Mouse (Mus musculus) 3134 (cell line): ENCODE measurements around the gene Gnai1.

Experiments used
- DNase-seq: peaks from one replicate; pipeline ENCODE4 v3.0.0-alpha.2; 2011; ENCODE audit warnings: low spot score; ENCODE audit not compliant: insufficient read length; ENCODE audit errors: extremely low read depth

Gene Gnai1

DNA sequence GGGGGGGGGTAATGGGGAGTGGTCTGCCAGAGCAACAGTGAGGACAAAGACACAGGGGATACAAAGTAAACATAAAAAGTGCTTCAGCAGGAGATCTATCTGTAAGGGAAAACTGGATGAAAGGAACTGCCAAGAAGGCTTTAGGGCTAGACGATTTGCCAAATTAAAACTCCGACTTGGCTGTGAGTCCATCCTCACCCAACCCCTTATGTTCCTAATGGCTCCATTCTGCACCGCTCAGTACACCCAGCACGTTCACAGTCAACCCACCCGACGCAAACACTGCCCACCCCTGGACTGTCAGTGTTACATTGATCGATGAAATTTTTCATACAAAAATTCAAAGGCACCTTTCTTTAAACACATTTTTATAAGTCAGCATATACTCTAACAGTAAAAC, 71.5 kb downstream of the Gnai1 start:
- no peak for DNase-seq

DNA sequence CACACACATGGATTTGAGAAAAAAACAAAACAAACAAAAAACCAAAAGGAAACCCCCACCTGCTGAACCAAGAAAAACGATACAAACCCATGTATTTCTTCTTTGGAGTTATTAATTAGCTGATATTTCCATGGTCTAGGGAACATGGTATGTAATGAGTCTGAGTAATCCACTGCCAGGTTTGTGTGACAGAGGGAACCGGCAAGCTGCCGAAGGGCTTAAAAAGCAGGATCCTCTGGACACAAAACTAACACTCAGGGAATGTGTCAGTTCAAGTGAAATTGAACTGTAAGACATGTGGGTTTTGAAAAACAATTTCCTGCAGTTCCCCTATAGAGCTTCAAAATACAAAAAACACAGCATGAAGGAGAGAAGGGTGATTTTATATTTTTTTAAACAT, 72.1 kb downstream of the Gnai1 start:
- DNase-seq, result no peak

DNA sequence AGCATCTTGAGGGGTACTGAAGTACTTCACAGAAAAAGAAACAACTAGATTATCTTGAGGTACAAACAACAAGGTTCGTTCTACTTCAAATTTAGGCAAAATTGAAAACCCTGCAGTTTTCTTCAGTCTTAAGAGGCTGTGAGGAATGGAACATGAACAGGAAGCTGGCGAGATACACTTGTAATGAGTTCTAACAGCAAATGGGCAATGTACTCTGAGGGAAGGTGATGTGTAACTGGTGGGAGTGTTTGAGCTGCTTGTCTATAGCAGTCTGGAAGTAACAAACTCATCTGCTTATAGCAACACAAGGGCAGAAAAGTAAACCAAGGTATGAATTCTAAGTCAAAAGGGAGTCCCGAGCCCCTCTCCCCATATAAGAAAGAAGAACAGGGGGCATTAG, 78.1 kb downstream of the Gnai1 start:
- DNase-seq, result no peak

DNA sequence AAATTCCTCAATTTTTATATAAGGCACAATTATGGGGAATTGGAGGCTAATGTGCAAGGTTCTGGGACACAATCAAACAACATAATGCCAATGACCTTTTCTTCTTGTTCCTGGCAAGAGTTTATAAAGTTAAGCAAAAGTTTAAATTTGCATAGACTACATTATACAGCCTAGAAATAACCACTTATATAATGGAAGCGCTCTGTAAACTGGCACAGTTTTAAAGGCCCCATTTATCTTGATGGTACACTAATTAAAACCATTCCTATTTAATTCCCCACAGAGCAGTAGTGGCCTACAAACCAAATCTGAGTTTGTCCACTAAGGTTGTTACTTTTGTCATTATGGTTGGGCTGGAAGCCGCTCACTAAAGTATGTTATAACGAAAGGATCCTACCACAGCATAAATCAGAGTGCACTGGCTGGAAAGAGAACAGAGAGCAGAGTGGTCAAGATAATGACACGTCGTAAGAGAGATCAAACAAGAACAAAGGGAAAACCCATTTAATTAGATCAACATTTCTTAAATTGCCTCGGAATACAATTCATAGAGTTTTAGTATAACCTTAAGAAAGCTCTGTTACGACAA, 85.7 kb downstream of the Gnai1 start:
- no peak for DNase-seq

DNA sequence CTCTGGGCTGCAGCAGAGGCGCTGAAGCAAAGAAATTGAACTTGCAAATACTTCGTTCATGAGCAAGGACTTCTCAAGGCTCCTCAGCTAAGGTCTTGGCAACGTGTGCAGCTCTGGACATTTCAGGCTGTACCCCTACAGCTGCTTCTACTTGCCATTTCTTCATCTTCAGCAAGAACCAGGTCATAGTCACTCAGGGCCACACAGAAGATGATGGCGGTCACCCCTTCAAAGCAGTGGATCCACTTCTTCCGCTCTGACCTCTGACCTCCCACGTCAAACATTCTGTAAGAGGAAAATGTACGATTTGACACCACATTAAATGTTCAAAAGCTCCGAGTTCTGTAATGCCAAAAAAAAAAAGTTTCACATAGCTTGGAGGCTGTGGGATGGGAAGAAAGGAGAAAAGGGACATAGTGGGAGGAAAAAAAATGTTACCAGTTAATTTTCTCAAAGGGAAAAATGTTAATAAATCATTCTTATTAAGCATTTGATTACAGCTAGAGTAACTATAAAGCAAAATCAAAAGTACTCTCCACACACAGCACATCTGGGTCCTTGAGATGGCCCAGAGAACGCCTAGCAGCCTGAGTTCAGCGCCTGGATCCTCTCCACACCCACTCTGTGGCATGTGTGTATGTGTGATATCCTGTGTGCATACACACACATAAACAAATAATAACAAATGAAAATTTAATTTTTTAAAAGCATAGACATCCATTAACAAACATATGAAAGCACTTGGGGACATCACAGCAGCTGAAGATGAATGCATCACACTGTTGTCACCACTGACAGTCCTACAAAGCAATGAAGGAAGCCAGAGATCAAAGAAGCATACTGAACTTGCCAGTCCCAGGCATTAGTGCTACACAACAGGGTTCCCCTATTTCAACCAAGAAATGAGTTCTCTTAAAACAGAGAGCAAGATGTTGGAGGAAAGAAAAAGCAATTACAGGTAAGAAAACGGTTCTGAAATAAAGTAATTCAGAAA, 86.6 kb downstream of the Gnai1 start:
- DNase-seq, result no peak

DNA sequence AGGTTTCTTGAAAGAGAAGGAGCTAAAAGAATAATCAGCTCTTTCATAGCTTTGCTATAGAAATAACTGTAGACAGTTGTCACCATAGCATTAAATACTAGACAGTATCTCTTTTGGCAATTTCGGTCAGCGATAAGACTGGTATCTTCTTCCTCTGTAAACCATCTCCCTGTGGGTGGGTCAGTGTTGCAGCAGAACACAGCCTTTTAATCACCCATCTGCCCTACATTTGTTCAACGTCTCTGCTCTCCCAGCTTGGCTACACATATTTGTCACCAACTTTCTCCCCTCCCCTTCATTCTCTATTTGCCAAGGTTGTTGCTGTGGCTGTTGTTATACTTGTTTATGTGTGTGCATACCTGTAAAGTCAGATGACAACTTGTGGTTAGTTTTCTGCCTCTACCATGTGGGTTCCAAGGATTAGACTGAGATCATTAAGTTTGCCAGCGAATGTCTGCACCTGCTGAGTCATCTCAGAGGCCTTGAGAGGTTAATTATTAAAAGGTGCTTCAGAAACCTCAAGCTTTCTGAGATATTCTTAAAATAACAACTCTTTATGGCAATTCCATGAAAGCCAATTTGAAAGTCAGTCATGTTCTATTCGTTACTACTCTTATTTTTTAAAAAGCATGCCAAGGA, 109.7 kb downstream of the Gnai1 start:
- DNase-seq, result no peak

DNA sequence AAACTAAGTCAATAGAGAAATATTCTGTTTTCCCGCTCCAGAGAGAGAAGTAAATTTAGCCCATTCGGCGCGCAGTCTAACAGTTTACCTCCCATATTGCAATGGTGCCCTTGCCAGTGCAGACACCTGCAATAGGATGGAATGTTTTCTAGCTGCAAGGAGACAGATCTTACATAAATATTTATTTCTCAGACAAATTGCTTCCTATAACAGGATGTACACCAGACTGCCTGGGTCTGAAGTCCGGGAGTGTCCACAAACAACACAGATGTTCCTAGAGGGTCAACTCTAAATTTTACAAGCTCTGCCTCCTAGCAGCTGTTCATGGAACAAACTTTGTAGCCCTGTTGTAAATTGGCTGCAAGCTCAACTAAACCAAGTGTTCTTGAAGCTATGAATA, 111.0 kb downstream of the Gnai1 start:
- DNase-seq, result no peak

DNA sequence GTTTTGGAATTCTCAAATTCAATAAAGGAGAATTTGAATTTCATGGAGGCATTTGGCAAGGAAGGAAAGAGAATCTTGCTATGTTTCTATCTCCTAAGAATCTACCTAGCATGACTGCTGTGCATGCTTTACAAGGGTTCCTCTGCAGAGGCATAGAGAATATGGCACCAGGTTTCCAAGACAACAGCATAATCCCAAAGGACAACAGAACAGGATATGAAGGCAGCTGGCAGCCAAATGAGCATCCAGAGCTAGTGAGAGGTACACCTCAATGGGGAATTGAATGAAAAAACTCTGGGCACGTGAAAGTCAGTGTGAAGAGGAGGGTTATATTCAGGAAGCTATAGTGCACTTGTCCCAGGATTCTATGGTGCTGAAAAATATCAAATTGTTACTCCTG, 130.8 kb downstream of the Gnai1 start:
- no peak for DNase-seq

DNA sequence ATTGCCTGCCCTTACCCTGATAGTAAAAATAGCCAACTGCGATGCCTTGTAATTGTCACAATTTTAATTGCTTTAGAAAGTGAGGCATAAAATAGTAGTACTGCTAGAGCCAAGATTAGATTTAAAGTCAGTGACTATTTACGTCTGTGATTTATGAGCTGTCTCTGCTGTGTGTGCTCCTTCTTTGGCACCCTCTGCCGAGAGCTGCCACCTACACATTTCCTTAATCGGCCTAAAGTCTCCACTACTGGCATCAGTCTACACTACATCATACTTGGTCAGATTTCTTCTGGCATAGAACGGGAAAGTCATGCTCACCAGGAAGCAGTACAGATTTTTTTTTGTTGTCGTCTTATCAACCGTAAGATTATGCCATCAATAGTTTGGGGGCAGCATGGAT, 131.3 kb downstream of the Gnai1 start:
- no peak for DNase-seq

DNA sequence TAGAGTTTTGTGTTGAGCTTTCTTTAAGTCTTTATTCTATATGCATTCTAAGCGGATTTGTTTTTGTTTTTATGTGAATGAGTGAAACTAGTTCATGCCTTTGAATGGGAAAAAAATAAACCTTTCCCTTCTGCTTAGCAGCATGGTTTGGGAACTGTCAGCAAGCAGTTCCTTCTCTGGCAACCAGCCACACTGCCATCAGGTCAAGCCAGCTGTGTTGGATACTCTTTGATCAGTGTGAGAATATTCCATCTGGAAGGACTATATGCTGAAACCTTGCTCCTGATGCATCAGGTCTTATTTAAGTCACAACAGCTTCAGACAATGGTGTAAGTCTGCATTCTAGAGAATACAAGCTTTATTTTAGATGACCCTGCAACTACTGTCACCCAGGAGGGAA, 139.3 kb downstream of the Gnai1 start:
- no peak for DNase-seq

DNA sequence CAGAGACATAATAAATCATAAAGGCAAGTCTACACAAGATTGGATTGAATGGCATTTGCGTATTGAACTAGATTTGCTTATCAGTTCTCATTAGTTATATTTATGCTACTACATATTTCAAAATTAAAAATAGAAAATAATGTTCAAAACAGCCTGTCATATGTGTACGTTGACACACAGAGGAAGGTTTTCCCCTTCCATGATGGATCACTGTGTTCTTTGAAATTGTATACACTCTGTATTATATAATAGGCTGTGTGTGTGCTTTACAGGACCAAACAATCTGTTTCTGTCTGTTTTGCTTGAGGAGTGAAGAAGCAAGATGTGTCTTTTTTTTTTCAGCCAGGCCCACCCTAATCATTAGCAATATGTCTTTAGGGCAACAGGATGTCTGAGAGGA, 141.9 kb downstream of the Gnai1 start:
- DNase-seq, result no peak

DNA sequence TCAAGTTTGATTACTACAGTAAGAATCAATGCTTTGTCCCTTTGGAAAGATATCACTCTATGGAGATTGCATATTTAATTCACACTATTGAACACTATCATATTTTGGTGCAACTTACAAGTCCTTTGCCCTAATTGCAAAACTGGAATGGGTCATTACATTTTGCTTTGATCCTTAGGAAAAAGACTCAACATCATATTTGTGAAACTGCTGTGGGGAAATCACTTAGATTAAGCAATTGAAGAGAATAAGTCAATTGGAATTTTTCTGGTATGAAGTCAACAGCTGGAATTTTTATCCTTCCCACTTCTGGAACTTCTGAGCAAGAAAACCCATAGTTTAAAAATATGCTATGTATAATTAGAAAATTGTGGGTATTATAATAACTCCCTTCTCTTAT, 142.3 kb downstream of the Gnai1 start:
- no peak for DNase-seq
